Mouse (Mus musculus) embryonic facial prominence, embryonic 14.5 days (tissue): ENCODE data around the gene Gm29609. TPM values are rescaled to one million over a fixed set of nuclear protein-coding genes. Genes with fewer than 3 reads are reported as not detected.
A peak's percentile ranks its signal among the peaks of the same experiment; 100 is the strongest.

Source experiments
- ATAC-seq: fragments of 200-750 bp; cut with Nextera tagmentation; 2 replicates; pipeline ENCODE4 v1.8.0; 2017; ENCODE audit warnings: low read depth, moderate number of reproducible peaks, moderate TSS enrichment
- DNase-seq: peaks from one replicate; pipeline ENCODE4 v3.0.0-alpha.2; 2015; ENCODE audit warnings: low spot score
- H3K27ac ChIP-seq: fragments of 300-500 bp; sonication (generic); replicated peaks from 2 replicates; pipeline ENCODE4 v1.5.1; 2014; ENCODE audit warnings: low read depth, mild to moderate bottlenecking, low read length, moderate library complexity
- H3K27me3 ChIP-seq: fragments of 300-500 bp; sonication (generic); replicated peaks from 2 replicates; pipeline ENCODE4 v1.6.1; 2014; ENCODE audit warnings: low read length; ENCODE audit not compliant: control insufficient read depth, insufficient read depth
- H3K36me3 ChIP-seq: fragments of 300-500 bp; sonication (generic); 2 replicates; pipeline ENCODE4 v1.6.1; 2014; ENCODE audit warnings: low read length, mixed read lengths; ENCODE audit not compliant: control insufficient read depth, insufficient read depth
- H3K4me1 ChIP-seq: fragments of 300-500 bp; sonication (generic); 2 replicates; pipeline ENCODE4 v1.6.1; 2014; ENCODE audit warnings: antibody characterized with exemption, low read length; ENCODE audit not compliant: control insufficient read depth, insufficient read depth
- H3K4me2 ChIP-seq: fragments of 300-500 bp; sonication (generic); 2 replicates; pipeline ENCODE4 v1.6.1; 2014; ENCODE audit warnings: low read depth, mild to moderate bottlenecking, low read length, moderate library complexity, mixed read lengths
- H3K4me3 ChIP-seq: fragments of 300-500 bp; sonication (generic); 2 replicates; pipeline ENCODE4 v1.5.1; 2014; ENCODE audit warnings: low read depth, mild to moderate bottlenecking, low read length
- H3K9ac ChIP-seq: fragments of 300-500 bp; sonication (generic); 2 replicates; pipeline ENCODE4 v1.6.1; 2014; ENCODE audit warnings: low read depth, mild to moderate bottlenecking, low read length, moderate library complexity, mixed read lengths
- H3K9me3 ChIP-seq: fragments of 300-500 bp; sonication (generic); 2 replicates; pipeline ENCODE4 v1.6.1; 2016; ENCODE audit warnings: low read length; ENCODE audit not compliant: control insufficient read depth
- WGBS: fragments of 180-500 bp; shearing (Covaris S2); extraction: QIAGEN DNeasy Blood & Tissue Kit; methylation state at CpG from one replicate; pipeline ENCODE4 v1.1.7; 2014; 5-methylcytosine and 5-hydroxymethylcytosine counted together
- polyA plus RNA-seq: library from polyadenylated mRNA; unstranded; fragments of >200 nt; fragmentation: Nextera tagmentation; extraction: Ambion mirVana; gene quantifications from 2 replicates; pipeline ENCODE4 v1.2.1, GENCODE M21; 2014

Gm29609 gene
- polyA plus RNA-seq, 1 experiment from 2014 or later: 0.54 TPM

DNA sequence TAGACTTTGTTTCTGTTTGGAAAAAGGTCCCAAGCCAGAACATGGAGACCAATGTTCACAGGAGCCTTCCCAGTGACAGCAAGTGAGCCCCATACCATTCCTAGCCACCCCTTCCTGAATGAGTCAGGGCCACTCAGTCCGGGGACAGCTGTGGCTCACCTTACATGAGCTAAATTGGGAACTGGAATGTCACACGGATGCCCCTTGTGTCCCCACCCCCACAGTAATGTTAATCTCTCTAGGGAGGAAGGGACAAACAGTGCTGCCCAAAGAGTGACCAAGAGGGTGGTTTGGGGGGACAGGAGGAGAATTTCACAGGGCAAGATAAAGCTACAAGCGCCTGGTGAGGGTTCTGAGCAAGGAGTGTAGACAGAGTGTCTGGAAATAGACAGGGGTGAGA, 63.4 kb downstream of the Gm29609 start, which contains the start of gene Trim54:
Gene Trim54, plus strand, starts transcription at position 359 of the 400 bp plus-strand sequence.
- no peaks in the 10 kb centered on the region; the same call in 1 of the 2 replicates for H3K9me3 ChIP-seq
- DNase-seq (no peak), ATAC-seq (peak; percentile 53; the same call in 1 of the 2 replicates)
- H3K4me1 ChIP-seq: no peaks in the 10 kb centered on the region
- no peak within 1 kb of the TSS for H3K9ac ChIP-seq
- no peak within 1 kb of the TSS for H3K27ac ChIP-seq
- no peaks in the 10 kb centered on the region for H3K27me3 ChIP-seq
- H3K36me3 ChIP-seq: no peaks in the 10 kb centered on the region
- H3K4me3 ChIP-seq: no peak within 1 kb of the TSS
- WGBS: 32% methylated on average over 3 of the region's 3 CpGs
- no peak within 1 kb of the TSS for H3K4me2 ChIP-seq

DNA sequence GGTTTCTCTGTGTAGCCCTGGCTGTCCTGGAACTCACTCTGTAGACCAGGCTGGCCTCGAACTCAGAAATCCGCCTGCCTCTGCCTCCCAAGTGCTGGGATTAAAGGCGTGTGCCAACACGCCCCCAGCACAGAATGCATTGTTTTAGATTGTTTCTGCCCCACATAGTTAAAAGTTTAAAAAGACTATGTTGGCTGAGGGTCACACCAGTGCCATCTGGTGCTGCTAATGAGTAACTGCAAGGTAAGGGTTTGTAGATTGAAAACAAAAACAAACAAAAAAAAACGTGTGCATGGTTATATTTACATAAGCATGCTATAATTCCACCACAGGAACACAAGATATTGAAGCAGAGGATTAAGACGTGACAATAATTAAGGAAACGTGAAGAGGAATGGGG, 68.9 kb downstream of the Gm29609 start:
- WGBS: 34% methylated on average over 7 of the region's 7 CpGs
- Histone ChIP-seq H3K36me3 (no peaks in the 10 kb centered on the region), H3K9ac (no peak overlapping the region), H3K27me3 (no peaks in the 10 kb centered on the region), H3K27ac (no peak overlapping the region), H3K4me1 (no peaks in the 10 kb centered on the region), H3K4me3 (no peak overlapping the region), H3K4me2 (no peak overlapping the region), H3K9me3 (no peaks in the 10 kb centered on the region; the same call in 1 of the 2 replicates)
- DNase-seq: no peak
- no peak for ATAC-seq

DNA sequence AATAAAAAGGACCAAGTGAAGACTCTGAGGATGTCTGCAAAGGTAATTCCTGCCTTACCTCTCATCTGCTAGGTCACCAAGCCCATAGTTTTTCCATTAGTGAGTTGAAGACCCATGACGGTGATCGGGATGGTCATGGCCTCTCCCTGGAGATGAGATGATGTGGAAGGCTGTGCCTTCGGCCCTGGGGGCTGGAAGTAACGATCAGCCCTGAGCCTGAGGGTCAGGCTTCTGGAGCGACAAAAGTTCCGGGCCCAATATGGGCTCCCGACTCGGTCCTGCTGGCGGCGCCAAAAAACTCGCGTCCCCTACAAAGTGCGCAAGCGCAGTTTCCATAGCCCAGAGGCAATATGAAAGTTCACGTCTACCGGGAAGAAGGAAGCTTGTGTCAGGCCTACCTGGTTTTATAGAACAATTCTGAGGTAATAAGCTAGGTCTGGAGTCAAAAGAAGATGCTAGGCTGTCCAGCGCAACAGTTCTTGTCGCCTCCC, 71.7 kb downstream of the Gm29609 start, which contains the start of gene Slc30a3:
Gene Slc30a3, minus strand, starts transcription at position 238 of the 491 bp plus-strand sequence.
- WGBS: 92% methylated on average over 18 of the region's 18 CpGs
- no peak for ATAC-seq

DNA sequence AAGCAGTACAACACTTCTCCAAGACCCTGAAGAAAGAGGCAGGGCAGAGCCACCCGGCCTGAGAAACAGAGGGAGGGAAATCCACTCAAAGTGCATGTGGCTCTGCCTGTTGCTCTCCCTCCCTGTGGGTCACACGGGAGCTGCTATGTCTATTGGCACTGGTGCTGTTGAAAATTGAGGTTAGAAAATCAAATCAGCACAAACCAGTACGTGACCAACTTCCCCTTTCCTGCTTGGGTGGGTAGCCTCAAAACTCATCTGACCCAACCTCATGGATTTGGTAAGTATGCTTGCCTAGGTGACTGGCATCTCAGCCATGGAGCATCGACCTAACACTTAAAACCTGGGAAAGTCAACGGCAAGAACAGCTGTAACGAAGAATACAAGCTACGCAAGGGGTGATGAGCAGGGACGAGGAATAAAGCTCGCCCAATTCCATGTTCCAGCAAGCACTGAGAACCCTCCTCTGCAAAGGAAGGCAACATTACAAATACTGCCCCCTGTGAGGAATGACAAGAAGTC, 73.8 kb downstream of the Gm29609 start, which contains the start of gene Dnajc5g:
Gene Dnajc5g, plus strand, starts transcription at position 472 of the 522 bp plus-strand sequence.
- Histone ChIP-seq H3K4me2 (no peak within 1 kb of the TSS), H3K4me1 (no peaks in the 10 kb centered on the region), H3K36me3 (no peaks in the 10 kb centered on the region), H3K27ac (no peak within 1 kb of the TSS), H3K9me3 (no peaks in the 10 kb centered on the region), H3K4me3 (no peak within 1 kb of the TSS), H3K27me3 (no peaks in the 10 kb centered on the region), H3K9ac (no peak within 1 kb of the TSS)
- WGBS: 80% methylated on average over 9 of the region's 9 CpGs
- ATAC-seq (no peak), DNase-seq (no peak)

More for the DNA sequence above, 71.7 kb downstream of the Gm29609 start, which contains the start of gene Slc30a3:
- Histone ChIP-seq H3K27me3 (no peaks in the 10 kb centered on the region), H3K9ac (no peak within 1 kb of the TSS), H3K4me2 (no peak within 1 kb of the TSS), H3K36me3 (no peaks in the 10 kb centered on the region), H3K4me1 (no peaks in the 10 kb centered on the region), H3K4me3 (no peak within 1 kb of the TSS), H3K27ac (no peak within 1 kb of the TSS), H3K9me3 (no peaks in the 10 kb centered on the region)
- no peak for DNase-seq

DNA sequence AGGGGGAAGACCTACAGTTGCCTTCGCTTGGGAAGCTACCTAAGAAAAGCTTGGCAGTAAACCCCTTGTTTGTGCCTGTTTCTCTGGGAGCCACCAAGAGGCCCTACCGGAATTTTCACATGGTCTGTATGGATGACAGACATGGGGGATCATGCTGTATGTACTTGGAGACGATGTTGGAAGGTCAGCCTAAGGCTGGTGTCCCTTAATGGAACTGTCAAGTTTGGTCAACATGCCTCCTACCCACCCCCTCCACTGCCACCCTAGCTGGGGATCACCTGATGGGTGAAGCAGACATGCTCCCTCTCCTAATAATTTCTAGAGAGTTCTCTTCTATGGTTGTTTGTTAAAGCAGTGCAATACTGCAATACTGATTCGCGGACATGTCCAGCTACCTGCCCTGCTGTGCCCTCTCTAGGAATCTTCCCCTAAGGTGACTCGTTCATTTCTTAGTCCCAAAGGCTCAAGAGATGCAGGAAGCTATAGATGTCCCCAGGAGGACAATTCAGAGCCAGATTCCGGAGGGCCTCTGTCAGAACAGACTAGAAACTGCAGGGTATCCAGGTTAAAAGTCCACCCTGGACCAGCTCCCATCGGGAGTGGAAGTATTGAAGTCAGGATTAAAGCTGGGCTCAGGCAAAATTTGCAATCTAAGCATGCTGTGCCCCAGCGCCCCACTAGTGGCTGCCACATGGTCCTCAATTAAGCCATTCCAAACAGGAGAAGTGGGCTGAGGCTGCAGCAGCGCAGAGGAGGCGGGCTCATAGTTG, 83.8 kb downstream of the Gm29609 start:
- Histone ChIP-seq H3K4me1 (peaks cover 18% of the 10 kb centered on the region), H3K9ac (no peak overlapping the region), H3K4me2 (peak overlapping the region; percentile 64), H3K36me3 (no peaks in the 10 kb centered on the region), H3K9me3 (no peaks in the 10 kb centered on the region), H3K27me3 (peaks cover 79% of the 10 kb centered on the region), H3K27ac (no peak overlapping the region), H3K4me3 (peak overlapping the region; percentile 28)
- WGBS: 19% methylated on average over 11 of the region's 11 CpGs
- DNase-seq (no peak), ATAC-seq (no peak)

DNA sequence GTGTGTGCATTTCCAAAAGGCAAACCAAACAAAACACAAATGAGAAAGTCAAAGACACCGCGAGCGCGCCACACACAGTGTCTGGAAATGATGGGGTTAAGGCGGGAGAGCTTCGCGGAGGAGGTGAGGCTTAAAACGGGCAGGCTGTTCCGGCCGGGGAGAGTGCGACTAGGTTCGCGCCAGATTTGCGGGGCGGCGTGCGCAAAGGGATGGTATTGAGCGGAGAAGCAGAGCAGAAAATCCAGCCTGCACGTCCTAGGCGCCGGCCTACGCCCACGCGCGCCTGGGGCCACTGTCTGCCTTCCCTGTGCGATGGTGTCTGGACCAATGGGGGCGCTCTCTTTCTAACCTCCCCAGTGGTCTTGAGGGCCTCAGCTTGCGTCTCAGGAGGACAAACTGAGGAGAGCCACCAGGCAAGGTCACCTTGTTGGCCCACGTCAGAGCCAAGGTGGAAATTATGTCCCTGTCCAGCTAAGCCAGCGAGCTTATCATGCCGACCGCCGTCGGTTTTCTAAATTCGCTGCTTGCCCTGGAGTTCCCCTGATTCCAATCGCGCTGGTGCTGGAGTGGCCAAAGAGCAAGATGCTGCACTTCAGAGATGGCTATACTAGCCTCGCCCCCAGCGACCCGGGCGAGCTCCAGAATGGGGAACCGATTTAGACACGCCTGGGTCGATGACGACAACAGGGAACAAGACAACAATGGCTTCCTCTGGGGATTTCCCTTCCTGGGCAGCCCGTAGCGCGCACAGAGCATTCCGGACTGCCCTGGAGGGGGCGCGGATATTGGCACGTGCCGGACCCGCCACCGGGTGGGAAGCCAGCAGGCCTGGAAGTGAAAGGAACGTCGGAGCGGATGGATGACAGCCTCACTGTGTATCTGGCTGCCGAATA, 84.7 kb downstream of the Gm29609 start:
- ATAC-seq: peak; percentile 42; the same call in 1 of the 2 replicates

More for the DNA sequence above, 84.7 kb downstream of the Gm29609 start:
- Histone ChIP-seq H3K4me1 (peaks cover 18% of the 10 kb centered on the region), H3K4me2 (peak overlapping the region; percentile 64), H3K27ac (no peak overlapping the region), H3K9me3 (no peaks in the 10 kb centered on the region), H3K36me3 (no peaks in the 10 kb centered on the region), H3K27me3 (peaks cover 87% of the 10 kb centered on the region), H3K4me3 (peak overlapping the region; percentile 28), H3K9ac (no peak overlapping the region)
- DNase-seq: peak; percentile 30
- WGBS: under 1% methylated on average over 56 of the region's 59 CpGs

Other genes with a start within 250 kb of the Gm29609 start
- 30.9 and 51.1 TPM in 2 replicates for gene Cgref1, start 234.3 kb downstream of the Gm29609 start, polyA plus RNA-seq
- gene Preb, start 219.6 kb downstream of the Gm29609 start, polyA plus RNA-seq: 85.3 and 91.2 TPM in 2 replicates
- gene Tcf23, start 211.2 kb downstream of the Gm29609 start, polyA plus RNA-seq: 0.19 TPM in 1 of 2 replicates, not detected in the other
- 189 and 195 TPM in 2 replicates for gene Atraid, start 131.6 kb downstream of the Gm29609 start, polyA plus RNA-seq
- 14.9 and 17.6 TPM in 2 replicates for gene Slc5a6, start 131.0 kb downstream of the Gm29609 start, polyA plus RNA-seq
- gene Cad, start 125.1 kb downstream of the Gm29609 start, polyA plus RNA-seq: 29.1 and 30.2 TPM in 2 replicates
- not detected in 2 replicates for gene Dnajc5g, start 73.6 kb downstream of the Gm29609 start, polyA plus RNA-seq
- gene Slc30a3, start 71.7 kb downstream of the Gm29609 start, polyA plus RNA-seq: 0.84 and 0.93 TPM in 2 replicates
- 11.6 and 16.3 TPM in 2 replicates for gene Trim54, start 63.2 kb downstream of the Gm29609 start, polyA plus RNA-seq
- gene Ucn, start 41.1 kb downstream of the Gm29609 start, polyA plus RNA-seq: 0.39 TPM in 1 of 2 replicates, not detected in the other
- gene Mpv17, start 25.7 kb downstream of the Gm29609 start, polyA plus RNA-seq: 47.7 and 54.6 TPM in 2 replicates
- 47.5 and 59.9 TPM in 2 replicates for gene Gtf3c2, start 233 bp upstream of the Gm29609 start, polyA plus RNA-seq
- gene Snx17, start 13.3 kb upstream of the Gm29609 start, polyA plus RNA-seq: 124 and 141 TPM in 2 replicates
- 55.5 and 58.0 TPM in 2 replicates for gene Eif2b4, start 13.5 kb upstream of the Gm29609 start, polyA plus RNA-seq
- 5.4 and 5.8 TPM in 2 replicates for gene Zfp513, start 22.4 kb upstream of the Gm29609 start, polyA plus RNA-seq
- gene Ppm1g, start 40.8 kb upstream of the Gm29609 start, polyA plus RNA-seq: 102 and 107 TPM in 2 replicates
- 157 and 172 TPM in 2 replicates for gene Nrbp1, start 61.0 kb upstream of the Gm29609 start, polyA plus RNA-seq
- gene Gm9970, start 61.3 kb upstream of the Gm29609 start, polyA plus RNA-seq: 0.68 and 0.83 TPM in 2 replicates
- gene Krtcap3, start 71.8 kb upstream of the Gm29609 start, polyA plus RNA-seq: 14.8 and 15.2 TPM in 2 replicates
- gene Ift172, start 111.2 kb upstream of the Gm29609 start, polyA plus RNA-seq: 36.7 and 38.4 TPM in 2 replicates
- 74.4 and 80.6 TPM in 2 replicates for gene Fndc4, start 116.2 kb upstream of the Gm29609 start, polyA plus RNA-seq
- gene Gckr, start 117.5 kb upstream of the Gm29609 start, polyA plus RNA-seq: 0.17 and 0.31 TPM in 2 replicates